Mouse (Mus musculus) lung, postnatal 0 days (tissue): ENCODE data around the gene Synj2.

Source experiments
- CTCF ChIP-seq: IDR thresholded peaks from 2 replicates; pipeline ENCODE4 v1.5.1; 2016; ENCODE audit warnings: antibody characterized with exemption, mild to moderate bottlenecking
- EP300 ChIP-seq: IDR thresholded peaks from 2 replicates; pipeline ENCODE4 v1.6.1; 2016; ENCODE audit warnings: antibody characterized with exemption, mild to moderate bottlenecking, control low read depth

GRCm38 (mm10) chr17:5940792-5941191, 288 bp upstream of the Synj2 start:
- TF ChIP-seq CTCF (peak; percentile 85), EP300 (no peak)
